Mouse (Mus musculus): ENCODE results near the gene Cox17. TPM values are rescaled to one million over a fixed set of nuclear protein-coding genes. Genes with fewer than 3 reads are reported as not detected.

The Cox17 gene
- polyA plus RNA-seq, 1 experiment from 2014 or later: 256 TPM

DNA sequence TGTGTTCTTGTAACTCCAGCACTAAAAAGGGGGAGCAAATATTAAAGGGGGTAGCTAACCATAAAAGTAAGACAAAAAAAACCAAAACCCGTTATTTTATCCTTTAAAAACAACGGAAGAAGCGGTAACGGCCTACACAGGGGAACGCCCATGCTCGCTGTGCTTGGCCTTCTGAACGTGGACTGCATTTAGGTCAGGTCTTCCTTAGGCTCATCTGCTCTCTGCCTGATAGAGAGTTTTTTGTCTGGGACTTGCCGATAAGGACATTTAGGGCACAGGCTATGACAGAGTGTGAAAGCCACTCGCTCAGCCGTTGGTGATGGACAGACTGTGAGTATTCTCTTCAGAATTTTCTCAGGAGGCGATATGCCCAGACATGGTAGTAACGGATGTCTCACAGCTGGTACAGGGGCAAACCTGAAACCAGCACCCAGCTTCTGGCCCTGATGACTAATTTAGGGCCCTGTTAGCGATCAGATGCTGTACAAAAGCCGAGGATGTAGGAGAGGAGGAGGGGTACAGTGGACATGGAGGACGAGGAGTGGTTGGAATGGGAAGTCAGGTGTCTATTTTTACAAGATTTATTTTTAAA is 25.0 kb downstream of the Cox17 start:
- Histone ChIP-seq H3K4me3 (ENCODE audit: low read length) (no peak overlapping the region), H3K9ac (ENCODE audit: low read length) (0 out of 2 replicates have a peak overlapping the region, but pooled peaks have one; percentile 3), H3K27me3 (ENCODE audit: control insufficient read depth, insufficient read depth, low read length) (no peaks in the 10 kb centered on the region), H3K4me1 (ENCODE audit: control insufficient read depth, insufficient read depth, low read length) (peaks cover 74% of the 10 kb centered on the region), H3K4me2 (ENCODE audit: low read depth, low read length) (peak overlapping the region; percentile 19; the same call in 1 of the 2 replicates), H3K27ac (ENCODE audit: low read length) (no peak overlapping the region; the same call in 1 of the 2 replicates), H3K9me3 (replicated peaks; ENCODE audit: control insufficient read depth, low read length) (no peaks in the 10 kb centered on the region), H3K36me3 (ENCODE audit: control insufficient read depth, insufficient read depth) (peaks cover 28% of the 10 kb centered on the region)
- no peak for ATAC-seq (replicated peaks; ENCODE audit: extremely low read depth, insufficient read depth, low FRiP score)
- WGBS: 62% methylated on average over 15 of the region's 15 CpGs

DNA sequence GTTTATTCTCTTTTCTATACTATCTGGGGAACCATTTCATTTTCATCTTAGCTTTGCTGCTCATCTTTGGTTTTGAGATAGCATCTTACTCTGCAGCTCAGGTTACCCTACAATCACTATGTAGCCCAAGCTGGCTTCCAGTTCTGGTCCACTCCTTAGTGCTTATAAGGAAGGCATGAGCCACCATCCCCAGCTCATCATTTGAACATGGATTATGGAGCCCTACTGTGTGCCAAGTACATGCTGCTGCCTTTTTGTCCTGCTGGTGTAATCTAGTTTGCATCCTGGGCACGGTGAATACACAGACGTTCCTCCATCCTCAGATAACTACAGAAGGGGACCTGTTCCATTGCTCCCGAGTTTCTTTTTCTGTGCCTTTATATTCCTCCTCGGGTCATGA is 26.1 kb downstream of the Cox17 start:
- H3K27ac ChIP-seq (ENCODE audit: low read length): no peak overlapping the region
- H3K36me3 ChIP-seq (ENCODE audit: control insufficient read depth, insufficient read depth): peaks cover 35% of the 10 kb centered on the region
- H3K9ac ChIP-seq (ENCODE audit: low read length): no peak overlapping the region; the same call in 1 of the 2 replicates
- no peak overlapping the region for H3K4me3 ChIP-seq (ENCODE audit: low read length)
- no peaks in the 10 kb centered on the region for H3K9me3 ChIP-seq (replicated peaks; ENCODE audit: control insufficient read depth, low read length)
- H3K27me3 ChIP-seq (ENCODE audit: control insufficient read depth, insufficient read depth, low read length): no peaks in the 10 kb centered on the region
- WGBS: 71% methylated on average over 4 of the region's 4 CpGs
- H3K4me2 ChIP-seq (ENCODE audit: low read depth, low read length): no peak overlapping the region; the same call in 1 of the 2 replicates
- H3K4me1 ChIP-seq (ENCODE audit: control insufficient read depth, insufficient read depth, low read length): peaks cover 74% of the 10 kb centered on the region
- no peak for ATAC-seq (replicated peaks; ENCODE audit: extremely low read depth, insufficient read depth, low FRiP score)

DNA sequence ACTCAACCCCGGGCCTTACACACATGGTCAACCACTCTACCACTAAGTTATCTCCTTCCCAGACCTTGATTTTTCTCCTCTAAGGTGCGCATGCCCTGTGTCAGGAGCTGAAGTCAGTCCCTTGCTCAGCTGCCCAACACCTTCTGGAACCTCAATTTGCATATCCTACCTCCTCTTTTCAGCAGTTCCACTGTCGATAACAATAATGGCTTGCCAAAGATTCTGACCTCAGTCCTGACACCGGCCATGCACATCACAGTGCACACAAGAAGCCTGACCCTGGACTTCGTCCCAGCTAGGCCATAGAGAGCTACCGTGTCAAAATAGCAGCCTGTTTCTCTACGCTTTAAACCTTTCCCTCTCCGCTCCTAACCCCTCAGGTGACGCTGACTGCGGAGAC is 26.6 kb downstream of the Cox17 start:
- H3K36me3 ChIP-seq (ENCODE audit: control insufficient read depth, insufficient read depth): peaks cover 37% of the 10 kb centered on the region
- H3K9ac ChIP-seq (ENCODE audit: low read length): no peak overlapping the region; the same call in 1 of the 2 replicates
- peaks cover 71% of the 10 kb centered on the region for H3K4me1 ChIP-seq (ENCODE audit: control insufficient read depth, insufficient read depth, low read length)
- H3K4me2 ChIP-seq (ENCODE audit: low read depth, low read length): peak overlapping the region; percentile 27; the same call in 1 of the 2 replicates
- 63% methylated on average over 10 of the region's 10 CpGs for WGBS
- H3K9me3 ChIP-seq (replicated peaks; ENCODE audit: control insufficient read depth, low read length): no peaks in the 10 kb centered on the region
- H3K27me3 ChIP-seq (ENCODE audit: control insufficient read depth, insufficient read depth, low read length): no peaks in the 10 kb centered on the region
- ATAC-seq (replicated peaks; ENCODE audit: extremely low read depth, insufficient read depth, low FRiP score): no peak
- H3K4me3 ChIP-seq (ENCODE audit: low read length): no peak overlapping the region
- H3K27ac ChIP-seq (ENCODE audit: low read length): peak overlapping the region; percentile 9

DNA sequence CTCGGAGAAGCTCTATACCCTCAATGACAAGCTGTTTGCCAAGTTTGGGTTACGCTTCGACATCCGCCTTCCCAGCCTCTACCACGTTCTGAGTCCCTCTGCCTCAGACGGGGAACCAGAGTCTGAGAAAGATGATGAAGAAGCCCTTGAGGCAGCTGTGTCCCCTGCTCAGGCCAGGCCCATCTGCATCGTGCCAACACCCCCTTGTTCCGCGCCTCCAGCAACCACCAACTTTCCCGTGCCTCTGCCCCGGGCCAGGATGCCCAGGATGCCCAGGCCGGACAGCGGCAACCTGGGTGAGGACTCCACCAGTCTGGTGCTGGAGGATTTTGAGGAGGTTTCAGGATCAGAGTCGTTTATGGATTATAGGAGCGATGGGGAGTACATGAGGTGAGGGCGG is 27.1 kb downstream of the Cox17 start:
- Histone ChIP-seq H3K4me3 (ENCODE audit: low read length) (no peak overlapping the region), H3K27me3 (ENCODE audit: control insufficient read depth, insufficient read depth, low read length) (no peaks in the 10 kb centered on the region), H3K4me1 (ENCODE audit: control insufficient read depth, insufficient read depth, low read length) (peaks cover 69% of the 10 kb centered on the region), H3K9me3 (replicated peaks; ENCODE audit: control insufficient read depth, low read length) (no peaks in the 10 kb centered on the region), H3K4me2 (ENCODE audit: low read depth, low read length) (peak overlapping the region; percentile 27; the same call in 1 of the 2 replicates), H3K9ac (ENCODE audit: low read length) (peak overlapping the region; percentile 20; the same call in 1 of the 2 replicates), H3K36me3 (ENCODE audit: control insufficient read depth, insufficient read depth) (peaks cover 36% of the 10 kb centered on the region), H3K27ac (ENCODE audit: low read length) (peak overlapping the region; percentile 9)
- WGBS: 68% methylated on average over 16 of the region's 16 CpGs
- no peak for ATAC-seq (replicated peaks; ENCODE audit: extremely low read depth, insufficient read depth, low FRiP score)

DNA sequence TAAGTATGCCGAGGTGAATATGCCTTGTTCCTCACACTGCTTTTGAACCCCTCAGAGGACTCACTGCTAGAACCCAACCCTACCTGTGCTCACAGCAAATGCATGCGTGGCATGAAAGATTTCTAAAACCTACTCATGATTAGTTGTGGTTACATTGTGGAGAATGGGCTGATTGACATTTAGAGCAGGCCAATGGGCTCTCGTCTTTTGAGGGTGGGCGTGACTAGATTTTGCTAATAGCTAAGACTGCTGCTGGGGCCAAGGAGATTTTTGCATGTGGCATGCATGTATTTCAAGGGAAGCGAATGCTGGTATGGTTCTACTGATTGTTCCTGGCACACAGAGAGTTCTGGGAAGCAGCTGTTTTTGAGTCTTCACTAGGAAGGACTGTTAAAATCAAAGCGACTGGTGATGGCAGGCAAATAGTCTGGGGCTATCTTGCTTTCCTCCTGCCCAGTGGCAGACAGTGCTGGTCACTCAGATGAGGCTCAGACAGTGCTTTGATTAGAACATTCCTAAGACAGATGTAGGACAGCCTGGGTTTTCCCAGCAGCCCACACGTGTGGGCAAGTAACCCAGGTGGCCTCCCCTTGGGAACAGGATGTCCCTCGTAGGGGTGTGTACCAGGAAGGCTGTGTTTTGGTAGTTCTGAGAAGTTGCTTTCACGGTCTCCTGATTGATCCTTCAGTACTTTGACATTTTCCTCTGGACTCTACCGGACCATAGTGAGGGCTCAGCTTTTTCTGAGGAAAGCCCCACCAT is 27.8 kb downstream of the Cox17 start:
- H3K4me3 ChIP-seq (ENCODE audit: low read length): no peak overlapping the region; the same call in 1 of the 2 replicates
- peak overlapping the region; percentile 17 for H3K27ac ChIP-seq (ENCODE audit: low read length)
- H3K27me3 ChIP-seq (ENCODE audit: control insufficient read depth, insufficient read depth, low read length): no peaks in the 10 kb centered on the region
- ATAC-seq (replicated peaks; ENCODE audit: extremely low read depth, insufficient read depth, low FRiP score): no peak
- H3K36me3 ChIP-seq (ENCODE audit: control insufficient read depth, insufficient read depth): peaks cover 32% of the 10 kb centered on the region
- 55% methylated on average over 10 of the region's 10 CpGs for WGBS
- H3K4me2 ChIP-seq (ENCODE audit: low read depth, low read length): peak overlapping the region; percentile 27
- H3K9ac ChIP-seq (ENCODE audit: low read length): peak overlapping the region; percentile 25
- no peaks in the 10 kb centered on the region for H3K9me3 ChIP-seq (replicated peaks; ENCODE audit: control insufficient read depth, low read length)
- H3K4me1 ChIP-seq (ENCODE audit: control insufficient read depth, insufficient read depth, low read length): peaks cover 67% of the 10 kb centered on the region

DNA sequence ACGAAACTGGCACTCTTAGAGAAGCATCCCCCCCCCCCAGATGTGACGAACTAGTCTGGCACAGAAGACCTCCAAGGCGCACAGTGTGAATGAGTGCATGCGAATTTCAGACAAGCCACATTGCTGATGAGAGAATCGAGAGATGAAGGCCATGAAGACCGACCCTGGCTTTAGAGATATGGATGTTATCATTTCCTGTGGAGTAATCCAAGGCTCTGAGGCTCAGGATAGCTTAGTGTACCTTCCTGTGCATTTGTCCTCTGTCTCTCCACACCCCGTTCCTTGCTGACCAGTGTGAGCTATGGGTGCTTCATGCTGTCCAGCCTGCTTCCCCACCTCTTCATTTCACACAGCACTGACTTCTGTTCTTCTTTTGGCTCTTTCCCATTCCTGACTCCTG is 28.4 kb downstream of the Cox17 start:
- WGBS: 43% methylated on average over 7 of the region's 7 CpGs
- peaks cover 26% of the 10 kb centered on the region for H3K36me3 ChIP-seq (ENCODE audit: control insufficient read depth, insufficient read depth)
- peak overlapping the region; percentile 27 for H3K4me2 ChIP-seq (ENCODE audit: low read depth, low read length)
- H3K4me1 ChIP-seq (ENCODE audit: control insufficient read depth, insufficient read depth, low read length): peaks cover 64% of the 10 kb centered on the region
- H3K4me3 ChIP-seq (ENCODE audit: low read length): no peak overlapping the region
- peak overlapping the region; percentile 25; the same call in 1 of the 2 replicates for H3K9ac ChIP-seq (ENCODE audit: low read length)
- no peak overlapping the region for H3K27ac ChIP-seq (ENCODE audit: low read length)
- no peaks in the 10 kb centered on the region for H3K9me3 ChIP-seq (replicated peaks; ENCODE audit: control insufficient read depth, low read length)
- no peak for ATAC-seq (replicated peaks; ENCODE audit: extremely low read depth, insufficient read depth, low FRiP score)
- H3K27me3 ChIP-seq (ENCODE audit: control insufficient read depth, insufficient read depth, low read length): no peaks in the 10 kb centered on the region

DNA sequence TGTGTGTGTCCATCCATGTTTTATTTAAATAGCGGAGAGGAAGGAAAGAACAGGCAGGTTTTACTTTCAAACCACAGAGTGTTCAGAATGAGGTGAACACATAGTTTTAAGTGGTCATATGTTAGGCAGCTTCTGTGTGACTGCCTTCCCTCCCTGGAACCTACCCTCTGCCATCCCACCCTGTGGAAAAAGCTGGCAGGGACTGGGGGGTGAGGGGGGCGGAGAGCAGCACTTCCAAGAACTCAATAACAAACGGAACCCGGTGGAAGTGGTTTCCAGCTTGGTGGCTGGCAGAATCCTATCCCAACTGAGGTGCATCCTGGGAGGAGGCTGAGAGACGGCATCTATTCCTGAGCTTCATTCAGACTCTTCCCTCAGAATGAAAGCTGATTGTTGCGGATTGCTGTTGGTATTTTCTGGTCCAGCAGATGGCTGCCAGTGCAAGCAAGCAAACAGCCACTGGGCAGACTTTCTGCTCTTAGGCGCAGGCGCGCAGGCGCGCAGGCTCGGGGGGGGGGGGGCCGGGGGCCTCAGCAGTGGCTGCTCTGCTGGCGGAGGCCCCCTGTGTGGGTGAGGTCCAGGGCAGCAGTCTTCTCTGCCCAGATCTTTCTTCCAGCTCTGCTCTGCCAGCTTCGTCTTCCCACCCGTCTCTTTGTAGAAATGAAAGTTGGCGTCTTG is 29.5 kb downstream of the Cox17 start:
- H3K9ac ChIP-seq (ENCODE audit: low read length): peak overlapping the region; percentile 35
- peak overlapping the region; percentile 34 for H3K27ac ChIP-seq (ENCODE audit: low read length)
- H3K4me3 ChIP-seq (ENCODE audit: low read length): peak overlapping the region; percentile 34
- peaks cover 24% of the 10 kb centered on the region for H3K36me3 ChIP-seq (ENCODE audit: control insufficient read depth, insufficient read depth)
- peak overlapping the region; percentile 47 for H3K4me2 ChIP-seq (ENCODE audit: low read depth, low read length)
- 28% methylated on average over 17 of the region's 17 CpGs for WGBS
- H3K27me3 ChIP-seq (ENCODE audit: control insufficient read depth, insufficient read depth, low read length): no peaks in the 10 kb centered on the region
- ATAC-seq (replicated peaks; ENCODE audit: extremely low read depth, insufficient read depth, low FRiP score): peak; percentile 19; the same call in 1 of the 2 replicates
- peaks cover 54% of the 10 kb centered on the region for H3K4me1 ChIP-seq (ENCODE audit: control insufficient read depth, insufficient read depth, low read length)
- H3K9me3 ChIP-seq (replicated peaks; ENCODE audit: control insufficient read depth, low read length): no peaks in the 10 kb centered on the region

DNA sequence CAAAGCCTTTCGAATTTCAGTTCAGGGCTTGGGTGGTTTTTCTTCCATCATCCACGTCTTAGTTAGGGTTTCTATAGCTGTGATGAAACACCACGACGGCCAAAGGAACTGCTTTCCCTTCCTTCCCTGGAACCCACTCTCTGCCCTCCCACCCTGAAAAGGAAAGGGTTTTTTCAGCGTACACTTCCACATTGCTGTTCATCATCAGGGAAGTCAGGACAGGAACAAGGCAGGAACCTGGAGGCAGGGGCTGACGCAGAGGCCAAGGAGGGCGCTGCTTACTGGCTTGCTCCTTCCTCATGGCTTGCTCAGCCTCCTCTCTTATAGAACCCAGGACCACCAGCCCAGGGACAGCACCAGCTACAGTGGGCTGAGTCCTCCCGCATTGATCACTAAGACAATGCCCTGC is 30.1 kb downstream of the Cox17 start:
- WGBS: 45% methylated on average over 8 of the region's 8 CpGs
- Histone ChIP-seq H3K9me3 (replicated peaks; ENCODE audit: control insufficient read depth, low read length) (no peaks in the 10 kb centered on the region), H3K4me1 (ENCODE audit: control insufficient read depth, insufficient read depth, low read length) (peaks cover 49% of the 10 kb centered on the region), H3K36me3 (ENCODE audit: control insufficient read depth, insufficient read depth) (peaks cover 24% of the 10 kb centered on the region), H3K9ac (ENCODE audit: low read length) (peak overlapping the region; percentile 35), H3K27me3 (ENCODE audit: control insufficient read depth, insufficient read depth, low read length) (no peaks in the 10 kb centered on the region), H3K27ac (ENCODE audit: low read length) (peak overlapping the region; percentile 34), H3K4me3 (ENCODE audit: low read length) (peak overlapping the region; percentile 34), H3K4me2 (ENCODE audit: low read depth, low read length) (peak overlapping the region; percentile 47)
- peak; percentile 21; the same call in 1 of the 2 replicates for ATAC-seq (replicated peaks; ENCODE audit: extremely low read depth, insufficient read depth, low FRiP score)

Measured in heart, embryonic 16.5 days (tissue).